8 mouse cellular contexts compared by ENCODE assay signal in the genomic region with DNA sequence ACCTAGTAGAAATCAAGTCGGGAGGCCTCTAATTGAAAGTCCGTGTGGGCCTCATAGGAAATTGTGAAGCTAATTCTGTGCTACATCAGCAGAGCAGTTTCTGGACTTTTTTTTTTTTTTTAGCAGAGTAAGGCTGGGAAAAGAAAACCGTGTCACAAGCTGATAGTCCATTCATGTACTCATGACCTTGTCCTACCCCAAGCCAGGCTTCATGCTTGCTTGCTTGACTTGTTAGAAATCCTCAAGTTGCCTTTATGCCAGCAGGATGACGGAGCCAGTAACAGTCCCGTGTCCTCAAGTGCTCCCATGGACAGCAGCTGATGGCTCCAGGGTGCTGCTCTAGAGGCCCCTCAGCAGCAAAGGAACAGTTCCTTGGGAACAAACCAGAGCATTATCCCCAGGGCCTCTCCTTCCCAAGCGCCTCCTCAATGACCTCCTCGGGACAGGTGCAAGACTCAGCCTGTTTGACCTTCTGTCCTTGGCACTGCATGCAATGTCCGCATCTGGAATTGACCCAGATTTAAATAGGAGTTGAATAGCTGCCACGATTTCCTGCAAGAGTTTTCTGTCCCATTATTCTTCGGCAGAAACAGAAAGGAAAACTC.
DNase-seq lines count a peak whose midpoint lies in the region; ATAC-seq and TF ChIP-seq lines count a peak whose summit lies in the region.
"Had no signal": no experiment of that assay in that cellular context is flagged by ENCODE, and none has a peak within 500 bp of the region (broad histone marks: within the 10 kb centered on the region; RNA-seq: fewer than 3 reads in every experiment).

No protein-coding gene starts in this region.

- DNase-seq in right cerebral cortex, postnatal 14 days = peak; percentile 16
- DNase-seq in right cerebral cortex, adult 2 months (ENCODE audit: low spot score in 2 of 2) = no peak
- peak; percentile 45 to 47 for DNase-seq in cerebellum, adult 2 months
- DNase-seq in kidney, postnatal 25 days = peak; percentile 68 to 82
- DNase-seq in ovary, postnatal 36 days (ENCODE audit: low spot score) = peak; percentile 23
- no peak for DNase-seq in liver, postnatal 0 days

- H3K9me3 ChIP-seq in heart, embryonic 12.5 days (replicated peaks) = no peaks in the 10 kb centered on the region
- no peaks in the 10 kb centered on the region for H3K9me3 ChIP-seq in liver, postnatal 0 days (ENCODE audit: low read length)
- H3K9me3 ChIP-seq: neural tube, embryonic 12.5 days had no signal

- H3K4me1 ChIP-seq in cerebellum, adult 2 months (ENCODE audit: control insufficient read depth, insufficient read depth, low read length) = peaks cover 23% of the 10 kb centered on the region
- peaks cover 29% of the 10 kb centered on the region for H3K4me1 ChIP-seq in heart, embryonic 12.5 days (replicated peaks)
- H3K4me1 ChIP-seq in liver, postnatal 0 days (ENCODE audit: insufficient read depth) = no peaks in the 10 kb centered on the region

- no peak for TF ChIP-seq EP300 in liver, postnatal 0 days (IDR thresholded peaks at IDR 0.05; ENCODE audit: low read depth)

- no peak overlapping the region for H3K9ac ChIP-seq in heart, embryonic 12.5 days
- no peak overlapping the region for H3K9ac ChIP-seq in liver, postnatal 0 days (replicated peaks)
- H3K9ac ChIP-seq: neural tube, embryonic 12.5 days had no signal

- no peak for ATAC-seq in heart, embryonic 12.5 days (ENCODE audit: insufficient number of reproducible peaks, low FRiP score)
- no peak for ATAC-seq in liver, postnatal 0 days

- TF ChIP-seq CTCF in cerebellum, adult 2 months (IDR thresholded peaks at IDR 0.05; ENCODE audit: borderline replicate concordance, insufficient read depth, low read depth, low read length) = no peak
- TF ChIP-seq CTCF in liver, postnatal 0 days (IDR thresholded peaks at IDR 0.05; ENCODE audit: low read depth) = no peak

- no peaks in the 10 kb centered on the region for H3K36me3 ChIP-seq in heart, embryonic 12.5 days
- H3K36me3 ChIP-seq in liver, postnatal 0 days (replicated peaks; ENCODE audit: insufficient read depth, low read length) = no peaks in the 10 kb centered on the region
- H3K36me3 ChIP-seq: neural tube, embryonic 12.5 days had no signal

- 27% methylated on average over 10 of the region's 10 CpGs for WGBS in cerebellum, adult 2 months
- WGBS in heart, embryonic 12.5 days = 64% methylated on average over 10 of the region's 10 CpGs
- WGBS in liver, postnatal 0 days (ENCODE audit: insufficient replicate concordance) = 73% methylated on average over 10 of the region's 10 CpGs

- no peak overlapping the region for H3K4me2 ChIP-seq in heart, embryonic 12.5 days
- no peak overlapping the region for H3K4me2 ChIP-seq in liver, postnatal 0 days (ENCODE audit: low read depth, low read length)
- H3K4me2 ChIP-seq: neural tube, embryonic 12.5 days had no signal

- H3K27me3 ChIP-seq in cerebellum, adult 2 months (ENCODE audit: control insufficient read depth, insufficient read depth, low read length) = no peaks in the 10 kb centered on the region
- H3K27me3 ChIP-seq in heart, embryonic 12.5 days (replicated peaks) = no peaks in the 10 kb centered on the region
- no peaks in the 10 kb centered on the region for H3K27me3 ChIP-seq in liver, postnatal 0 days (ENCODE audit: insufficient read depth, low read length)
- H3K27me3 ChIP-seq: neural tube, embryonic 12.5 days had no signal

- peak overlapping the region; percentile 32 for H3K27ac ChIP-seq in cerebellum, adult 2 months (ENCODE audit: insufficient read depth, low read length)
- H3K27ac ChIP-seq in heart, embryonic 12.5 days (ENCODE audit: poor library complexity, severe bottlenecking) = 0 out of 2 replicates have a peak overlapping the region, but pooled peaks have one; percentile 28
- no peak overlapping the region for H3K27ac ChIP-seq in liver, postnatal 0 days (ENCODE audit: low read depth)
- H3K27ac ChIP-seq: neural tube, embryonic 12.5 days had no signal

- H3K4me3 ChIP-seq in cerebellum, adult 2 months (replicated peaks; ENCODE audit: insufficient read depth, low read depth, low read length) = no peak overlapping the region
- H3K4me3 ChIP-seq in heart, embryonic 12.5 days = no peak overlapping the region
- H3K4me3 ChIP-seq in liver, postnatal 0 days (ENCODE audit: low read depth, low read length) = no peak overlapping the region
- H3K4me3 ChIP-seq: neural tube, embryonic 12.5 days had no signal

- TF ChIP-seq POLR2A in cerebellum, adult 2 months (IDR thresholded peaks at IDR 0.05; ENCODE audit: borderline replicate concordance, insufficient read depth, low read length) = no peak

Comparison
In these comparisons a context has a peak if more than half of its experiments do, and no peak if none do; other contexts are left out.
1. DNase-seq: peak in right cerebral cortex, postnatal 14 days (single experiment), cerebellum, adult 2 months (2 of 2), kidney, postnatal 25 days (2 of 2) and ovary, postnatal 36 days (single experiment); none in right cerebral cortex, adult 2 months (0 of 2) and liver, postnatal 0 days (single experiment).